Mouse (Mus musculus): ENCODE measurements at regions not wholly inside any gene's neighbourhood (a gene's known extent, or its start where the extent isn't known, plus 50 kb on each side); places are given as distances from the start of the nearest gene placed in this dataset.

GRCm38 (mm10) chr5:45925879-45926410, 68.5 kb upstream of the Lcorl start:
- DNase-seq (ENCODE audit: low read depth): no peak

GRCm38 (mm10) chr5:45923907-45924594, 66.6 kb upstream of the Lcorl start:
- no peak for DNase-seq (ENCODE audit: low read depth)

All from gonadal fat pad, adult 2 months (tissue).